Mouse (Mus musculus): ENCODE results near the gene Fryl.
A peak's percentile ranks its signal among the peaks of the same experiment; 100 is the strongest.

Gene Fryl

DNA sequence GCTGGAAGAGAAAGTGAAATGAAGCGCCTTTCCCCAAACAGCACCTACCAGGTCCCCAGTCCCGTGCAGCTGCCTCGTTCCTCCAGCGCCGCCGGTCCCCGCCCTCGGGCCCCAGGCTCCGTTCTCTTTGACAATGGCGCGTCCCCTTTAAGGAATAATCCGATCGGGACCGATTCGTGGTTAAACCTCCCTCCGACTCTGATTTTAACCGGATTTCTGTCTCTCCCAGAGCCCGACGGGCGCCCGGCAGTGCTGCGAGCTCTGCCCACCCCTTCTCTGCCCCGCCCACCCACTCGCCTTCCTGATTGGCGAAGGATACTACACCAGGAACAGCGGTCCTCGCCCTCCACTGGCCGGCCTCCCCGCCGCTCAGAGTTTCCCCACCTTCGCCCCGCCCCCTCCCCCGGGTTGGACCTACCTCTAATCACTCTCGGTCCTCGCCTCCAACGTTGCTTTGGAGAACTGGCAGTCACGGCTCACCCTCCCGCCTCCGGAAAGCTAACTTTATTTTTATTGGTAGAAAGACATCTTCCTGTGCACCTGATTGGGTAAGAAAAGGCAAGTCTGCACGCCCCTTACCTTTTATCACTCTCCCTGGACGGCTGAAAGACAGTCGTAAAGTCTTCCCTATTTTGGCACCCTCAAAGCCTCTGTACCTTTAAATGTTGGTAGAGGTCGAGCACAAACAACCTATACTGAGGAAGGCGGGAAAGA lies at the start of gene Fryl:
Gene Fryl, minus strand, starts transcription at position 268 of the 714 bp plus-strand sequence.
- DNase-seq (ENCODE audit: low spot score): peak; percentile 97

DNA sequence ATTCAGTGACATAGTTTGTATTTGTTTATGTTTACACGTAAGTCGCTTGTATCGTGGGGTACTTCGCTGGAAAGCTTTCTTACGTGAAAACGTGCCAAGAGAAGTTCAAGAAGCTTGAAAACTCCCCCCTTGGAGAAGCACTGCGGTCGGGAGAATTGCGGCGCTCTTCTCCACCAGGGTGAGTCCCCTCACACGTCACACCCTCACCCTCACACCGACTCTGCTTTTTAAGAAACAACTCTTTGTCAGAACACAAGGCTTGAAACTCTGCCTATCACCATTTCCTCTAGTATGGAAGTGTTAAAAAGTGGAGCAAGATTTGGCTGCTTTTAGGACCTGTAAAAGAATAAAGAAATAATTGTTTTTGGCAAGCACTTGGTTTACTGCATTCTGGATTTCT lies 48.1 kb upstream of the Fryl start:
- no peak for DNase-seq (ENCODE audit: low spot score)

DNA sequence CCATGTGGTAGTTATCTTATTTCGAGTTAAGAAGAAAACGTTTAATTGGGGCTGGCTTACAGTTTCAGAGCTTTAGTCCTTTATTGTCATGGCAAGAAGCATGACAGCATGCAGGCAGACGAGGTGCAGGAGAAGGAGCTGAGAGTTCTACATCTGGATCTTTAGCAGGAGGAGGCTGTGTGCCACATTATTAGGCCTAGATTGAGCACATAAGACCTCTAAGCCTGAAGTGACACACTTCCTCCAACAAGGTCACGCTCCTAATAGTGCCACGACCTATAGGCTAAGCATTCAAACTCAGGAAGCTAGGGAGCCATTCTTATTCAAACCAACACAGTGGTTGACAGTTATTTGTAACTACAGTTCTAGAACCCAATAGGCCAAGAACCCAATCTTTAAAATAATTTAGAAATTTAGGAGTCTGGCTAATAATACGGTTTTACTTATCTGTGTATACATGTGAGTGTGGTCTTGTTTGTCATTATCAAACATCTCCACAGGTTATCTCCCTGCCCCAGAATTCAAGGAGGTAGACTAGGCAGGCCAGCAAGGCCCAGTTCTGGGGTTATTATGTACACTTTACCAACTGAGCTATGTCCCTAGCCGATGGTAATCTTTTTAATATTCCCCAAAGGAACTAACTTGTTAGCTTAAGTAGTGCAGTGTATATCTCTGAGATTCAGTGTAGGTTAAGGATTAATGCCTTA lies 45.3 kb upstream of the Fryl start:
- DNase-seq (ENCODE audit: low spot score): no peak

DNA sequence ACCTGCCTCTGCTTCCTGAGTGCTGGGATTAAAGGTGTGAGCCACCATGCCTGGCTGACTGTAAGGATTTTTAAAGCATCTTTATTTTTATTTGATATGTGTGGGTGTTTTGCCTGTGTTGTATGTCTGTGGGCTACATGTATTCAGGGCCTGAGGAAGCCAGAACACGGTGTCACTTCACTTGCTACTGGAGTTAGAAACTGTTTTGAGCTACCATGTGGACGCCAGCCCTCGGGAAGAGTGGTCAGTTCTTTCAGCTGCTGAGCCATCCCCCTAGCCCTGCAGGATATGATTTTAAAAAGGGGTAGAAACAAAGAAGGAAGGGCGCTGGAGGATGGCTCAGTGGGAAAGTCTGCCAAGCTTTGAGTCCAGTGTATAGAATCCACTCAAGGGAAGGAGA lies 39.5 kb upstream of the Fryl start:
- no peak for DNase-seq (ENCODE audit: low spot score)

DNA sequence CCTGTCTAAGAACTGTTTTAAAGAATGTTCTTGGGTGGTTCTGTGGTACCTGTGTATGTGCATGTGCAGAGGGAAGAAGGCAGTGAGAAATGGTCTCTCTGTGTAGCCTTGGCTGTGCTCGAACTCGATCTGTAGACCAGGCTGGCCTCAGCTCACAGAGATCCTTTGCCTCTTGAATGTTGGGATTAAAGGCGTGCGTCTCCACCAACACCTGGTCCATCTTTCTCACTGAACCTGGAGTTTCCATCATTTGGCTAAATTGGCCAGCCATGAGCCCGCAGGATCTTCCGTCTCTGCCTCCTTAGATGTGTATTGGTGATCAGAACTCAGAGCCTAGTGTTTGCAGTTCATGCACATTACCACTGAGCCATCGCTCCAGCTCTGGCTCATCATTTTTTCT lies 38.6 kb upstream of the Fryl start:
- DNase-seq (ENCODE audit: low spot score): no peak

DNA sequence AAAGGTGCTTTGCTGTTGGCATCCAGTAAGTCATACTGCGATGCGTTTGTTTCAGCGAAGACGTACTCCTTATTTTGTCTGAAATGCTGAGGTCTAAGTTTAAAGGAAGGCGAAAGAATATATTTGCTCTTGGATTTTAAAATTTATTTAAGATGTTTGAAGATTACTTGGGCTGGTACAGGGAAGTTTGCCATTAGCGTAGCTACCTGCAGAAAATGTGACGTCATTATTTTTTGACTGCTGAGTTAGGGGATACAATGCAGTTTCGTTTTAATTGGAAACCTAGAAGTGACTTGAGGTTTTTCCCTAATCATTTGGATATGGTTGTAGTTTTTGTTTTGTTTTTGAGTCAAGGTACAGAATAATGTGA lies 37.0 kb upstream of the Fryl start:
- DNase-seq (ENCODE audit: low spot score): no peak

DNA sequence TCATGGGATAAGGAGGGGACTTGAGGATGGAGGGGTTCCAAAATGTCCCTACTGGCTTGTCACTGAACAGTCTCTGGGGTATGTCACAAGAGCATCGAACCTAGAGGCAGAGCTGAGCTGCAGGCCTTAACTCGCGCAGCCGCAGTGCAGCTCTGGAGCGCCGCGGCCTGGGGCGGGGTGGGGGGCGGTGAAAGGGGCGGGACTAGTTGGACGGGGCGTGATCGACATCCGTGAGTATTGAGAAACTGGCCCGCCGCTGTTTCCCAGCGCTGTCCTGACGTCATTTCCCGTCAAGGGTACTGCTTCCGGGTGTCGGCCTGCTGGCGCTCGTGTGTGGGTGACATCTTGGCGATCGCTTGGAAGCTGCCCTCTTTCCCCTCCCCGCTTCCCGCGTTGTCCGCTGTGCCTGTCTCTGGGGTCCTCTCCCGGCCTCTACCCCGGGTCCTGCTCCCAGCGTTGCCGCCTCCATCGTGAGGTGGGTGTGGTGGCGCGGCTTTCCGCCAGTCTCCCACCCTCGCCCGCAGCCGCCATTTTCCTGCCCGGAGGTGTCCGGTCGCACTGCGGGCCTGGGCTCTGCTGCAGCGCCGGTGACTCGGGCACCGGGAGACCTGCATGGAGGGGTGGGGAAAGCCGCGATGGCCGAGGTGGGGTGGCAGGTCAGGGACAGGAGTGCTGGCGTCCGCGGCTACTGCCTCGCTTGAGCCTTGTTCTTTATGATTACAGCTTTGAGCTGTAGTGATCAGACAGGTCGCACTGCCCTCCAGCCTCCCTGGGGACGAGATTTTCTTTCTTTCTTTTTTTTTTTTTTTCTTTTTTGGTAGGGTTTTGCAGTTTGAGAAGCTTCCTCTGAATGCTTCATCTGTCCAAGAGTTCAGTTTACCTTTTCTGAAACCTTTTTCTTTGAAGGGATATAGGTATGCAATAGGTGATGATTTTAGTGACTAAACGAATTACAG lies 36.4 kb upstream of the Fryl start, which contains the start of gene Ociad1:
Gene Ociad1, plus strand, starts transcription at position 283 of the 956 bp plus-strand sequence.
- peak; percentile 98 for DNase-seq (ENCODE audit: low spot score)

DNA sequence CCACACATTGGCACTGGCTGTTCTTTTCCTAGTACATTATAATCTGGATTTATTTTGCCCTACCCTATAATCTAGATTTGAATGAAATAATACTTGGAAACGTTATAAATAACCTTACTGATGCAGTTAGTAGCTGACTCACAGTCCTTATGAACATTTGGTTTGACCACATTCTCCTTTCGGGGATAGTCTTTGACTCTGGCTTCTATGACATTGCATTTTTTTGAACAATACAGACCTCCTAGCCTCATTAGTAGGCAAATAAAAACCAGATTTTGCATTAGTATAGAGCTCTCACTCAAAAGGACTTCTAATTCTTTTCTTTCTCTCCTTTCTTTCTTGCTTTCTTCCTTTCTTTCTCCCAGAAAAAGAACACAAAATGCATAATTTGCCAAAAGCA lies 33.5 kb upstream of the Fryl start:
- DNase-seq (ENCODE audit: low spot score): no peak

DNA sequence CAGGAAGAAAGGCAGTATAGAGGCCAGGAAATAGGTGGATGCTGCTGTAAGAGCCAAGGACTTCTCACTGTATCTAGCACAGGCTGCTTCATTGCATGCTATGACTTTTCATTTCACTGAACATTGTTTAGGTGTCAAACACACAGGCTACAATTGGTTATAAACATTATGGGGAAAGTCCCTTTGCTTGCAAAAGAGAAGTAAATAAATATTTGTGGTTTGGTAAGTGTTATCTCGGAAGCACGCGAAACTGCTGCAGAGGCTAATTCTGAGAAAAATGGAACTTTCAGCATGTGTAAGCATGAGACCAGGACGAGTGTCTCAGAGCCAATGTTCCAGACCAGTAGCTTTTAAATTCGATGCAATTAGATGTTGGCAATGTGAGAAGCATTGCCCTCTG lies 30.2 kb upstream of the Fryl start:
- no peak for DNase-seq (ENCODE audit: low spot score)

DNA sequence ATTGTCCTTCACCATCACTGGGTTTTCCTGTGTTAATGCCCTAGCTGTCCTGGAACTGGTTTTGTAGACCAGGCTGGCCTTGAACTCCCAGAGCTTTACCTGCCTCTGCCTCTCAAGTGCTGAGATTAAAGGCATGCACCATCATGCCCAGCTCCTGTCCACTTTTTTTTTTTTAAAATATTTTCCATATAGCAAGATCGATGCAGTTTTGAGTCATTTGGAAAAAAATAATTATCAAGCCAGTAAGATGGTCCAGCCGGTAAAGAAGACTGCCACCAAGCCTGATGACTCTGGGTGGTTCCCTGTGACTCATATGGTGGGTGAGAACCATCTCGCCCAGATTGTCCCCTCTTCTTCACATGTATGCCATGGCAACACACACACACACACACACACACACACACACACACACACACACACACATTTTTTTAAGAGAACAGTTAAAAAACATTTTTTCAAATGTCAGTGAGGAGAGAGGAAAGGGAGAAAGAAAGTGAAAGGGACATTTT lies 29.1 kb upstream of the Fryl start:
- no peak for DNase-seq (ENCODE audit: low spot score)

DNA sequence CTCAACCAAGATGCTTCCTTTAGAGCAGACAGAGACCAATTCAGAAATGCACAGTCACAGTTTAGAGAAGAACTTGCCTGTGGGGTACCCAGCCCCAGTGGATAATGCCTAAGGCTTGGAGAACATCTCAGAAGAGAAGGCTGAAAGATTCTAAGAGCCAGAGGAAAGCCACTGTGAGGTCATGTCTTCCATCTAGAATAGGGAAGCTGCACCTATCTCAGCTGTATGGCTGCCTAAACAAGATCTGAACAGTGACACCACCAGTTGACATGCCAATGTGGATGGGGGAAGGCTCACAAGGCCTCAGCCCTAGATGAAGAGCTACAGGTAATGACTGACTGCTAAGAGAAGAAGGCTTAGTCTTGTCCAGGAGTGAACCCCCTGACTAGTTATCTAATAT lies 27.6 kb upstream of the Fryl start:
- DNase-seq (ENCODE audit: low spot score): no peak

DNA sequence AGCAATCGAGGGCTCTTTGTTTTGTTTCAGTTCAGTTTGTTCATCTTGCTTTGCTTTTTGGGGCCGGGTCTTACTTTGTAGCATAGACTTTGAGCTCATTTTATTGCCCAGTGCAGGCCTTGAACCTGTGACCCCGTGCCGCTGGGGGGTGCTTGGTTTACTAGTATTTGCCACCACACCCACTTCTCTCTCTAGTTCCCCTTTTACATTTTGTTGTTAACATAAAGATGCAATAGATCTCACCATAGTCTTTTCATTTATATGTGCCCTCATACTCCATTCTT lies 24.1 kb upstream of the Fryl start:
- DNase-seq (ENCODE audit: low spot score): no peak

DNA sequence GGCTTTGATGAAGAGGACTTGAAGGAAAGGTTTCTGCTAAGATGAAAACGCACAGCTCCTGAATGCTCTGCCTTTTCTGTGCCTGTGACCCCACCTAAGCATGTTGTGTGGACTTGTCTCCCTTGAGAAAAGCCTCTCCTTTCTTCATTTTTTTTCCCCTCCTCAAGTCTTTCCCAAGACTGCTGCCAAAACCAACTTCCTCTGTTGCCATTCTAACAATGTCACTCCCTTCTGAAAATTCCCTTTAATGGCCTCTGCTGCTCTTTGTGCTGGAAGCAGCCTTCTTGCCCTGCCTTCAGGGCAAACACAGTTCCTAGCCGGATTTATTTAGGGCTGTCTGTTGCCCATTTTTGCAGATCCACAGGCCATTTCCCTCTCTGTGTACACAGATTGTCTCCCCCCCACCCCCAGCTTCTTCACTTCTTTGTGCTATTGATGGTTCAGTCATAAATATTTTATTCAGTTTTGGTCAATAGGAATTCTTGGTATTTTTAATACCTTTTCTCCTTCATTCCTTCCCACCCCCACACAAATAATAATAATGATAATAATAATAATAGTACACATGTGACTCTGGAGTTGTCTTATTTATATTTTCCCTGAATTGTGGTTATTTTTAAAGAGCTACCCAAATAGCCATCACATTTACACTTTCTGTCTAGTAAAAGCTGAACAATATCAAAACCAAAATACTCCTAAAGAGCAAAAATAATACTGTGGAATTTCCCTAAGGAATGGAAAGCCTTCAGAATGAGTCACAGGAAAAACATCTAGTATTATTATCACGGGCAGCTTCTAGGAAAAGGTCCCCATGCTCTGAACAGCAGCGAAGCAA lies 23.5 kb upstream of the Fryl start:
- no peak for DNase-seq (ENCODE audit: low spot score)

DNA sequence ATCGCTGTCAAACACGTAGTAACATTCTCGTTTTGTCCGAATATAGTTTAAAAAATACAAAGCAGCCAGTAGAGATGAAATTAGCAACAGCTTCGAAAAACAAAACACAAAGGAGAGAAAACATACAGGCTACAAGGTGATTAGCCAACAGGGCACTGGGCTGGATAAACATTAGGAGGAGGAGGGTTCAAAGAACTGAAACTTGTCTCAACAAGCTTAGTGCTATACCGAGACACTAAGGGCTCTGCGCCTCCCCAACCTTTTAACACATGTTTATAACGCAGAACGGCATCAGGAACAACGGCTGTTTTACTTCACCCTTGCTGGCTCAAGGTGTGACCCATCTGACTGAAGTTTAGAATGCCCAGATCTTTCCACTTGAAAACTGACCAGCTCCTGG lies 22.8 kb upstream of the Fryl start:
- no peak for DNase-seq (ENCODE audit: low spot score)

DNA sequence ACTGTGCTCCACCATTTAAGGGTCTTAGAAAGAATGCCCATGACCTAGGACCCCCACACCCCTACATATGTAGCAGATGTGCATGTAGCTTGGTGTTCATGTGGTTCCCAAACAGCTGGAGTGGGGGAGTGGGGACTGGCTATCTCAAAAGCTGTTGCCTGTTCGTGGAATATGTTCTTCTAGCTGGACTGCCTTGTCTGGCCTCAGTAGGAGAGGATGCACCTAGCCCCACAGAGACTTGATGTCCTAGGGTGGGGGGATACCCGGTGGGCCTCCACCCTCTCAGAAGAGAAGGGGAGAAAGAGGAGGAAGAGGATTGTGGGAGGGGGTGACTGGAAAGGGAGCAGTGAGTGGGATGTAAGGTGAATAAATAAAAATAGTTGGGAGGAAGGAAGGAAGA lies 18.5 kb upstream of the Fryl start:
- DNase-seq (ENCODE audit: low spot score): no peak

DNA sequence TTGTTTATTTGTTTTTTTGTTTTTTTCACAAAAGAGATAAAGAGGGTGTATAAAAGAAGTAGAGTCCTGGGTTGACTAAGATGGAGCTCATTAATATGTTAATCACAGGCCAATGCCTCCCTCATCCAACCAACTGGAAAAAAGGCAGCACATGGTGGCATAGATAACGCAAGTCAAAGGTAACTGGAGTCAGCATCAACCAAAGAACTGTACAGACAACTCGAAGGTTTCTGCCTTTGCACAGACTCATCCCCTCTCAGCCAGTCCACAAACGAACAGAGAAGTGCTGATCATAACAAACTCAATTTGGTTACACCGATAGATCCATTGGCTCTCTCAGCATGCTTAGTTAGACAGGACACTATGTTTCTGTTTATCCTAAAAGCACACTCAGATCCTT lies 16.8 kb upstream of the Fryl start:
- DNase-seq (ENCODE audit: low spot score): no peak

DNA sequence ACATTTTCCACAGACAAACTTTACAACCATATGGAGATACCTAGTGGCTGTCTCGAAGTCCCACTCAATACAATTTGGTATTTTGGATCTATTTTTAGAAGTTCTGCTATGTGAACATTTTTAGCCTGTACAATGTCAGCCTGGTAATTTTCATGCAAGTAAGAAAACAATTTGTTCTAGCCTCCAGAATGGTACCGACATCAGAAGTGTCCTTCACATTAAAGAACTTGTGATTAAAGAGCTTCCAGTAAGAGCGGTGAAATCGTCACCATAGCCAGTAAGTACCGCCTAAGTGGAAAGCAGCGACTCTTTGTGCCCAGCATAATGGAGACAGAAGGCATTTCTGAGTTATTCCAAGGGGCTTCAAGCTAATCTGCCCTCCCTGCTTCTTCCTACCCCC lies 14.2 kb upstream of the Fryl start:
- DNase-seq (ENCODE audit: low spot score): no peak

DNA sequence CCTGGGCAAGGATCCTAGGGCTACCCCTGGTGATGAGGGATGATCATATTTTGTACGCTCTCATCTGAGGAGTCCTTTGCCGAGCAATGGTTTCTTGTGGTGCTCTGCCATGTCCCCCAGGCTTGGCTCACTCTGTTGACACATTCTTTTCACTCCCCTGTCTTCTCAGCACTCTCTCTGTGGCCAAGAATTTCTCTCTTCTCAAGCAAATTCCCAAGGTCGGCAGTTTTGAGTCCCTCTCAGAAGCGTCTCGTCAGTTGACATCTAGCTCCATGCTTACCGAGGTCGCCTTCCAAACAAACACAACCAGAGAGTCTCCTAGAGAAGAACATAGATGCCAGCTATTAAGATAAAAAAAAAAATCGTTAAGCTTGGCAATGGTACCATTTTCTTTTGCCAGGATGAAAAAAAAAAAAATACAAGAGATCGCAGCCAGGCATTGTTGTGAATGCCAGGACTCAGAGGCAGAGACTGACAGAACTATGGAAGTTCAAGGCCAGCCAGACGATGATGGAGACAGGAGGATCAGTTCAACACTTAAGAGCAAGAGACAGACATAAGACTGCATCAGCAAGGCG lies 12.3 kb upstream of the Fryl start:
- DNase-seq (ENCODE audit: low spot score): no peak

DNA sequence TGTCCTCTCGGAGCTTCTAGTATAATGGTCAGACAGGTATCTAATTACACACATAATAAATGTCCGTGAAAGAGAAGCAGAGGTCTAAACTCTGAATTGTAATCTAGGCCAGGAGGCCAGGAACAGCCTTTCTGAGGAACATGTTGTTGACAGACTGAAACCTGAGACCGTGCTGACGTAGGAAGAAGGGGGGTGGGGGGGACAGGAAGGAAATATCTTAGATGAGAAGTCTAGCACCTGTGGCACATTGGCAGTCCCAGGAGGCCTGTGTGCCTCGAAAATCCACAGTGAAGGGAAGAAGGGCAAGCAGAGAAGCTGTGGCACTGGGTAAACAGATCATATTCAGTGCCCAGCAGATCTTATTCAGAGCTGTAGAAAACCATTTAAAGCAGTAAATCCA lies 9.0 kb upstream of the Fryl start:
- peak; percentile 47 for DNase-seq (ENCODE audit: low spot score)

DNA sequence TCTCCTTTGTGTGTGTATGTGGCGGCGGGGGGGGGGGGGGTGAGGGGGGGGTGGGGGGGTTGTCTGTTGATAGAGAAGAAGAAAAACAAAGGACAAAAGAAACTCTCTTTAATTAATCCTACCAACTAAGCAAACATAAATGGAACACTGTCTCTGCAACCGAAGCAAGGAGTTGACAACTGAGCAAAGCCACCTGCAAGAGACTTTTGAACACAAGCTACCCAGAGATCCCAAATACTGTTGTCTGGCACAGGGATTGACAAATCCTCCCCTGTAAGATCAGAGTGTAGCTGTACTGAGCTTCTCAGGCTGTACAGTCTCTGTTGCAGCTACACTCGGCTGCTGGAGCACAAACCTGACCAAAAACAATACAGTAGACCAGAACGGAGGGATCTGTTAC lies 7.7 kb upstream of the Fryl start:
- no peak for DNase-seq (ENCODE audit: low spot score)

DNA sequence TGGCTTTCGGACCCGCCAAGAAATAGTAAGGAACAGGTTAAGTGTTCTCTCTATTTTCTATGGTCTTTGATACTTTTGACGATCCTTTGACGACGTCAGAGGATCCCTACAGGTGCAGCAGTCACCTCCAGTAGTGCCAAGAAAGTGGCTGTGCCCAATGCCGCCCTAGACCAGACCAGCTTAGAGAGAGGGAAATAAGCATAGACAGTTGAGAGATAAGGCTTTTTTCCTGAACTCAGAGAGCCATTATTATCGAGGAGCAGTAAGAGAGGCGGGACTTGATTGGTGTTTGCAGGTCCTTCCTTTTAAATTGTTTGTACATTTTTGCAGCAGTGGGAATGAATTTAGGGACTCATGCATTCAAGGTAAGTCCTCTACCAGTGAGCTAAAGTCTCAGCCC lies 1.3 kb upstream of the Fryl start:
- no peak for DNase-seq (ENCODE audit: low spot score)

DNA sequence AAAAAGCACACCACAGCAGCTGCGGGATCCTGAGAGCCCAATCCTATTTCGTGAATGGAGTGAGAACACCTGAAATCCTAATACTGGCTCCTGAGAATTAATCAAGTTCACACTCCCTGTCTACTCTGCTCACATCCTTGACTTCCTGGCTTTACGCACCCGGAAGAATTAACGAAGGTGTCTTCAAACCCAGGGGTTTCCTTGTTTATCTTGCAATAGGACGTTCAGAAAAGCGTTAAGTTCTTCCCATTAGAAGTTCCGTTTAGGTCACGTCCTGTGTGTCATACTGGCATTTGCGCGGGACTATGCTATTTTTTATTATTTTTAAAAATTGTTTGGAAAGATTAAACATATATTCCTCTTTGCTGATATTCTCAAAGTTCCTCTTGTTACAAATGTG lies 677 bp upstream of the Fryl start:
- no peak for DNase-seq (ENCODE audit: low spot score)
